Mouse (Mus musculus): ENCODE measurements around the gene Trem3. TPM values are rescaled to one million over a fixed set of nuclear protein-coding genes. Genes with fewer than 3 reads are reported as not detected.

Gene Trem3
- total RNA-seq, 2 experiments from 2014 or later = 0.85 to 1.2 TPM

- DNase-seq (ENCODE audit: extremely low spot score in 1 of 2, low spot score in 2 of 2) = no peak
- intact Hi-C loops (cut with DNase I) = no loop called here
Observed at GRCm38 (mm10) chr17:48300861-48301260, 53.3 kb downstream of the Trem3 start.

- intact Hi-C loops (cut with DNase I) = no loop called here
- DNase-seq (ENCODE audit: extremely low spot score in 1 of 2, low spot score in 2 of 2) = no peak
Observed at GRCm38 (mm10) chr17:48301792-48302191, 54.2 kb downstream of the Trem3 start.

Other genes starting within 250 kb of the Trem3 start
- gene 1700122O11Rik, start 209.5 kb upstream of the Trem3 start, total RNA-seq (2021) = not detected
- gene 1700067P10Rik, start 158.5 kb upstream of the Trem3 start, total RNA-seq (2021) = not detected
- not detected for gene 9830107B12Rik, start 101.5 kb upstream of the Trem3 start, total RNA-seq (2021)
- not detected for gene A530064D06Rik, start 80.5 kb upstream of the Trem3 start, total RNA-seq (2021)
- gene Trem1, start 15.0 kb upstream of the Trem3 start, total RNA-seq (2021) = not detected
- gene Treml4, start 16.5 kb downstream of the Trem3 start, total RNA-seq (2021) = not detected
- gene Treml2, start 51.7 kb downstream of the Trem3 start, total RNA-seq (2021) = under 1 TPM; 0.36 to 0.51 TPM
- gene B430306N03Rik, start 68.4 kb downstream of the Trem3 start, total RNA-seq (2021) = not detected
- 1 to 10 TPM; 6.4 to 6.9 TPM for gene Trem2, start 98.6 kb downstream of the Trem3 start, total RNA-seq (2021)
- under 1 TPM; 0.45 to 0.99 TPM for gene Treml1, start 112.1 kb downstream of the Trem3 start, total RNA-seq (2021)
- 10 to 100 TPM; 33.3 to 34.3 TPM for gene Nfya, start 162.1 kb downstream of the Trem3 start, total RNA-seq (2021)
- 10 to 100 TPM; 10.7 to 10.9 TPM for gene Oard1, start 162.2 kb downstream of the Trem3 start, total RNA-seq (2021)
- gene Apobec2, start 185.2 kb downstream of the Trem3 start, total RNA-seq (2021) = under 1 TPM; 0.24 TPM
- gene Tspo2, start 203.7 kb downstream of the Trem3 start, total RNA-seq (2021) = not detected
- under 1 TPM; 0.15 to 0.26 TPM for gene Unc5cl, start 207.1 kb downstream of the Trem3 start, total RNA-seq (2021)